Mouse (Mus musculus) lung, postnatal 0 days (tissue): Measurements from ENCODE around the gene Trim45.
A peak's percentile ranks its signal among the peaks of the same experiment; 100 is the strongest.

Experiments used
- CTCF ChIP-seq: IDR thresholded peaks from 2 replicates; pipeline ENCODE4 v1.5.1; 2016; ENCODE audit warnings: antibody characterized with exemption, mild to moderate bottlenecking
- EP300 ChIP-seq: IDR thresholded peaks from 2 replicates; pipeline ENCODE4 v1.6.1; 2016; ENCODE audit warnings: antibody characterized with exemption, mild to moderate bottlenecking, control low read depth

DNA sequence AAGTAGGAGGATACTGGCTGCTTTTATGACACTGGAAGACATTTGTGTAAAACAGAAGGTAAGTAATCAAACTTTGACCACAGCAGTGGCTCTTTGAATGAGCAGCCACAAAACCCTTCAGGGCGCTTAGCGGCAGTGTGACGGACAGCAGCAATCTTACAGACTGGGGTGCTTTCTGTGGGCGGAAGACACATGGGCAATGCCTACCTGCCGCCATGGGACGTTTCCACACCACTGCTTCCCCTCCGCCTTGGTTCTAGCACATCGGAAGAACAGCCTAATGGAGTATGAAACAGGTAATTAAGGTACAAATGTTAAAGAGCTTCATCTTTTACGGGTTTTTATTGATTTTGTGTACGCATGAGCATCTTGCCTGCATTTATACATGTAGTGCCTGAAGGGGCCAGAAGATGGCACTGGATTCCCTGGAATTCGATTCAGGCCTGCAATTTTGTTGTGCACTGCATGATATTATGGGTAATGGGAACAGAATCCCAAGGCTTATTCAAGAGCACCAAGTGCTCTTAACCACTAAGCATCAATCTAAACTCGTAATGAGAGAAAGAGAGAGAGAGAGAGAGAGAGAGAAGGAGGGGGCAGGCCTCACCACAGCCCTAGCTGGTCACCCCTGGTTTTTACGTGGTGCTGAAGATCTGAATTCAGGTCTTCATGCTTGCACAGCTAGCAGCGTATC, 42.0 kb downstream of the Trim45 start:
- TF ChIP-seq EP300: no peak
- peak; percentile 81 for TF ChIP-seq CTCF
